Mouse (Mus musculus) fat pad, adult 2 months (tissue): Measurements from ENCODE around the gene Fam173a.
"Not testable (repeated sequence)": the region's sequence is repeated elsewhere in the genome, so short reads cannot be mapped to it uniquely, and the experiment has no call there.

Source experiments
- DNase-seq: peaks from one replicate; pipeline ENCODE4 v3.0.0-alpha.2; 2011; ENCODE audit warnings: low read depth, low spot score; ENCODE audit errors: extremely low read depth

The Fam173a gene

GRCm38 (mm10) chr17:25762591-25762990 is 30.1 kb downstream of the Fam173a start:
- no peak for DNase-seq

- DNase-seq, result no peak
Observed at GRCm38 (mm10) chr17:25761561-25761970, 31.1 kb downstream of the Fam173a start.

GRCm38 (mm10) chr17:25760148-25760547 is 32.6 kb downstream of the Fam173a start:
- no peak for DNase-seq

GRCm38 (mm10) chr17:25757691-25758090 is 35.0 kb downstream of the Fam173a start:
- no peak for DNase-seq

- DNase-seq, result no peak
Observed at GRCm38 (mm10) chr17:25756378-25757242, 36.1 kb downstream of the Fam173a start.

DNA sequence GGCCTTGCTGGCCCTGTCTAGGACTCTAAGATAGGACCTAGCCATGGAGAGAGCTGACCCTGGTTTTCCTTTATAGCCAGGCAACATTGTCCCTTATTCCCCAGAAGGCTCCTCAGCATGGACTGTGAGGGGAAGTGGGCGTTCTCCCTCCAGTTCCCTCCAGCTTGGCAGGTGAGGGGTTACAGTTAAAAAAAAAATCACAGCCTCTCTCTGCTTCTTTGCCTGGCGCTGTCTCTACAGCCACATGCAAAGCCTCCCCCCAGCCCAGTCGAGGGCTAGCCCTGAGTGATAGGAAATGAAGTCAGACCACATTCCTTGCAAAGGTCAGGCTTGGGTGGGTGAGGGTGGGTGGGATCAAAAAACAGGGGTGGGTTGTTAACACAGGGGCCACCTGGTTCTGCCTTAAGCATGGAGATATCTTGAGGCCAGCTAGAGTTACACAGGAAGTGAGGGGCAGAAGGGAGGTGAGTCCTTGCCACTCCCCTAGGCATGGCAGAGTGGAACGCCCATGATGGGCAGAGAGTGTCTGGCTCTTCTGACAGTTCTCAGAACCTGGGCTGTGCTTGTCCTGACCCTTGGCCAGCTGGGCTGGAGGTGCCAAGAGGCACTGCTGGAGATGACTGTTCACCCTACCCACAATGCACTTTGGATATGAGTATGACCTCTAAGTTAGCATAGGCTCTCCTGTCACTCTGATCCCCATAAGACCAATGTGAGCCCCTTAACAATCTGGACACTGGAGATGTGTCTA is 36.9 kb downstream of the Fam173a start:
- no peak for DNase-seq

GRCm38 (mm10) chr17:25755086-25755485 is 37.6 kb downstream of the Fam173a start:
- no peak for DNase-seq

DNA sequence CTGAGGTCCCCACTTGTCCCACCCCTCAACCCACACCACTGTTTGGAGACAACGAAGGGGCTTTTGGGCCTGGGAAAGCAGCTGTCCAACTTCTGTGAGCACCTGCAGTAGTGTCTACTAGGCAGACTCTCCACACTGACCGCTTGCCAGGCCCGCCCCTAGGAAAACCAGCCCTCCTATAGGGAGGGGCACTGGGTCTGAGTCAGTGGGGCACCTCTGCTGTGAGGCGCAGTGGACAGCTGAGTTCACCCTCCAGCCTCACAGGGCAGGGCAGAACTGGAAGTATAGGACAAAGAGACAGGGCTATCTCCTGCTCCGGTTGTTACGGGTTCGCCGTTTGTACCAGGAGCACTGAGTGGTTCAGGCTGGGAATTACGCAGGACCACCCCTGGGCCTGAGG is 38.5 kb downstream of the Fam173a start, which contains the start of gene Msln:
Gene Msln (minus strand): TSS at position 138 of the 400 bp plus-strand sequence.
- DNase-seq, result no peak

DNA sequence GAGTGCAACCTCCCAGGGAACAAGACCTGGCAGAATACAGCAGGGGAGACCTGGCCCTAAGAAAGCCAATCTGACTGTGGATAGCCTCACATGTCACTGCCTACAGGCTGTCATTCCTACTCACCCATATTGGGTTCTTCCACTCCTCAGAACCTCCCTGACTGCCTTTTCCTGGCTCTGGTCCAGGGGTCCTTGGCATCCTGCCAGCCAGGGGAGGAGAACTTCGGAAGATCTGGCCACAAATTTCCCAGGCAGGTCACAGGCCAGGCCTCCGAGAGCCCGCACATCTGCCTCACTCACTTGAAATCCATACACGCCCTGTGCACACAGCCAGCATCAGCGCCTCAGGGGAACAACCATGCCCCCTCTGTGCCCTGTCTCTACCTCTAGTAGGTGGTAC is 41.3 kb downstream of the Fam173a start:
- no peak for DNase-seq

- DNase-seq, result no peak
Observed at GRCm38 (mm10) chr17:25749314-25749713, 43.4 kb downstream of the Fam173a start.

DNA sequence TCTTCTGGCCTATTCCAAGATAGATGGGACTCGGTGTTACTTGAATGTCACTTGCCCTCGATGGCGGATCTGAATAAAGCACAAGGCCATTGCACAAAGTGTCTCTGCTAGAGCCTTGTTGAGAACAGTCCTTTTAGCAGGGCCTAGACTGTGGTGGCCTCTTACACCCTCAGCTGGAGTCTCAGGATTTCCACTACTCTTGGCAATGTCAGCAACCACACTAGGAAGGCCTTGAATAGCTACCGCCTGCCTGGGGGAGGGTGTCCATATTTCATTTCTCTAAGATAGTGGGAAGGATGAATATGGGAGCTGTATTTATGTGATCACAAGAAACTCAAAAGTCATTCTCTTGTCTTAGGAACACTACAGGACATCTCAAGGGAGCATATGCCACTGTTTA is 44.5 kb downstream of the Fam173a start:
- no peak for DNase-seq

- no peak for DNase-seq
Observed at GRCm38 (mm10) chr17:25744311-25744710, 48.4 kb downstream of the Fam173a start.

GRCm38 (mm10) chr17:25743831-25744230 is 48.9 kb downstream of the Fam173a start:
- DNase-seq, result no peak

DNA sequence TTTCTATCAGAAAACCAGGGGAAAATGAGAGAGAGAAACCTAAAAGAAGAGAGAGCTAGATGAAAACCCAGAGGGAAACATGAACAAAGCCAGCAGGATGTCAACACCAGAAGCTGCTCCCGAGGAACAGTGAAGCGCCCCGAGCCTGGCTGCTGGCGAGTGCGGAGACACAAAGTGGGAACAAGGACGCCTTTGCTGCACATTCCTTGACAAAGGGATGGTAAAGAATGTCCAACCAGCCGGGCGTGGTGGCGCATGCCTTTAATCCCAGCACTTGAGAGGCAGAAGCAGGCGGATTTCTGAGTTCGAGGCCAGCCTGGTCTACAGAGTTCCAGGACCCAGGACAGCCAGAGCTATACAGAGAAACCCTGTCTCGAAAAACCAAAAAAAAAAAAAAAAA is 51.2 kb downstream of the Fam173a start:
- not testable (repeated sequence) for DNase-seq
